Mouse (Mus musculus) brain, embryonic 14.5 days (tissue): Measurements from ENCODE around the gene Spp2.

Source experiments
- CTCF ChIP-seq: fragments of 200-500 bp; IDR thresholded peaks from 2 replicates; pipeline ENCODE4 v1.5.1; 2012; ENCODE audit warnings: inconsistent platforms, mild to moderate bottlenecking, moderate library complexity, borderline replicate concordance; ENCODE audit not compliant: insufficient read depth, insufficient read length; ENCODE audit errors: extremely low read depth
- POLR2A ChIP-seq: fragments of 200-500 bp; IDR thresholded peaks from 2 replicates; pipeline ENCODE4 v1.6.1; 2012; ENCODE audit warnings: mild to moderate bottlenecking, inconsistent platforms, borderline replicate concordance; ENCODE audit not compliant: poor library complexity, insufficient read depth, insufficient read length, severe bottlenecking; ENCODE audit errors: extremely low read depth

DNA sequence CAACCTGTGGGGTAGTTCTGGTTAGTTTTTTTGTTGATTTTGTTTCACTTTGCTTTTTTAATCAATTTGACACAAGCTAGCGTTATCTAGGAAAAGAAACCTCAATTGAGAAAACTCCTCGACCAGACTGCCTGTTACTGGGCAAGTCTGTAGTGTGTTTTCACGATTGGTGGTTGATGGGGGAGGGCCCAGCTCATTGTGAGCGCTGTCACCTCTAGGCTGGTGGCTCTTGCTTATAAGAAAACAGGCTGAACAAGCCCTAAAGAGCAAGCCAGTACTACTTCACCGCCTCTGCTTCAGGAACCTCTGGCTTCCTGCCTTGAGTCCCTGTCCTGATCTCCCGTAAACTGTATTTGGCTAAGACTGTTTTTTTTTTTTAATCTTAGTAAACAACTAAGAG lies 40.7 kb downstream of the Spp2 start:
- TF ChIP-seq CTCF, result no peak
- TF ChIP-seq POLR2A, result no peak
